Mouse (Mus musculus): ENCODE results near the gene Prkch.

- TF ChIP-seq POLR2A (IDR thresholded peaks at IDR 0.05; ENCODE audit: control insufficient read depth, low read depth, low read length) (no peak), CTCF (IDR thresholded peaks at IDR 0.05; ENCODE audit: control insufficient read depth, insufficient read depth, insufficient replicate concordance, low read depth, low read length) (peak; percentile 48; the same call in 1 of the 2 replicates)
Observed at GRCm38 (mm10) chr12:73554155-73554554, 30.4 kb upstream of the Prkch start.
